Mouse (Mus musculus) liver, adult 2 months (tissue): ENCODE results near the gene Prkag2. TPM values are rescaled to one million over a fixed set of nuclear protein-coding genes. Genes with fewer than 3 reads are reported as not detected.
A peak's percentile ranks its signal among the peaks of the same experiment; 100 is the strongest.

ENCODE experiments used
- DNase-seq: peaks from one replicate; pipeline ENCODE4 v3.0.0-alpha.2; 2011; ENCODE audit warnings: low read depth, low spot score; ENCODE audit errors: extremely low read depth
- H3K27ac ChIP-seq: fragments of 200-500 bp; replicated peaks from 2 replicates; pipeline ENCODE4 v1.5.1; 2012; ENCODE audit warnings: low read depth, mild to moderate bottlenecking, control low read depth, inconsistent platforms, low read length; ENCODE audit not compliant: insufficient read depth
- H3K27me3 ChIP-seq: fragments of 200-500 bp; 2 replicates; pipeline ENCODE4 v1.6.1; 2012; ENCODE audit warnings: mild to moderate bottlenecking, moderate library complexity, low read length, inconsistent platforms; ENCODE audit not compliant: control insufficient read depth, insufficient read depth
- H3K36me3 ChIP-seq: fragments of 200-500 bp; 2 replicates; pipeline ENCODE4 v1.6.1; 2012; ENCODE audit warnings: low read length, inconsistent platforms; ENCODE audit not compliant: control insufficient read depth, insufficient read depth
- H3K4me1 ChIP-seq: fragments of 200-500 bp; 2 replicates; pipeline ENCODE4 v1.6.1; 2011; ENCODE audit warnings: low read length; ENCODE audit not compliant: control insufficient read depth, insufficient read depth
- H3K4me3 ChIP-seq: fragments of 200-500 bp; 2 replicates; pipeline ENCODE4 v1.5.1; 2011; ENCODE audit warnings: low read depth, mild to moderate bottlenecking, control low read depth, low read length, moderate library complexity; ENCODE audit not compliant: insufficient read depth
- H3K79me2 ChIP-seq: fragments of 200-500 bp; 2 replicates; pipeline ENCODE4 v1.6.1; 2012; ENCODE audit warnings: inconsistent platforms, mild to moderate bottlenecking, low read length, moderate library complexity; ENCODE audit not compliant: control insufficient read depth, insufficient read depth
- H3K9ac ChIP-seq: fragments of 200-500 bp; 2 replicates; pipeline ENCODE4 v1.6.1; 2012; ENCODE audit warnings: low read depth, mild to moderate bottlenecking, control low read depth, inconsistent platforms, low read length
- CTCF ChIP-seq: fragments of 200-500 bp; IDR thresholded peaks from 2 replicates; pipeline ENCODE4 v1.5.1; 2011; ENCODE audit warnings: low read depth, low read length, control low read depth
- POLR2A ChIP-seq: fragments of 200-500 bp; IDR thresholded peaks from 2 replicates; pipeline ENCODE4 v1.6.1; 2011; ENCODE audit warnings: low read length, control low read depth; ENCODE audit not compliant: insufficient read depth; ENCODE audit errors: extremely low read depth
- WGBS: fragments of 180-500 bp; shearing (Covaris S2); methylation state at CpG from one replicate; pipeline ENCODE4 v1.1.7; 2018; 5-methylcytosine and 5-hydroxymethylcytosine counted together
- polyA plus RNA-seq: library from polyadenylated mRNA; depleted of rRNA; stranded (reverse); fragments of >200 nt; gene quantifications from 2 replicates; pipeline ENCODE4 v1.2.3, GENCODE M21; 2012
- total RNA-seq: library from RNA; depleted of rRNA; stranded (reverse); fragments of >200 nt; gene quantifications from 2 replicates; pipeline ENCODE4 v1.2.3, GENCODE M21; 2014

Prkag2 gene
- total and polyA plus RNA-seq, 2 experiments = 14.8 to 21.1 TPM

DNA sequence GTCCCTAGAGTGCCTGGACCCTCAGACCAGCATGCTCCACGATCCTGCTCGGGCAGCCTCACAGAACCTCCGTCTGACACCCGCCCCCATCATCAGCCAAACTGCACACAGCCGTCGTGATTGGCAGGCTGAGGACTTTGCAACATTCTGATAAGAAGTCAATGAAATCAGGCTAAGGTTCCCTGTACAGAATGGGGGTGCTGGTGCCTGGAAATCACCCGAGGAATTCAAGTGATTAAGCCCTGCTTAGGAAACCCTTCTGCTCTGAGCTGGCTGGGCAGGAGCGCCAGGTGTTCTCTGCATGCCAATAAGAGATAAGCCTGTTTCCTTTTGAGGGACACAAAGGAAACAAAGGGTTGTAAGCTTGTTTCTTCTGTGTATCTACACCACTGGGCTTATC is 131.7 kb downstream of the Prkag2 start:
- Histone ChIP-seq H3K27ac (peak overlapping the region; percentile 34), H3K27me3 (no peaks in the 10 kb centered on the region), H3K4me3 (no peak overlapping the region), H3K36me3 (no peaks in the 10 kb centered on the region), H3K4me1 (peaks cover 26% of the 10 kb centered on the region), H3K79me2 (peaks cover 7% of the 10 kb centered on the region; the same call in 1 of the 2 replicates), H3K9ac (no peak overlapping the region)
- 11% methylated on average over 8 of the region's 8 CpGs for WGBS
- DNase-seq = peak; percentile 78
- no peak for TF ChIP-seq CTCF
- no peak for TF ChIP-seq POLR2A

DNA sequence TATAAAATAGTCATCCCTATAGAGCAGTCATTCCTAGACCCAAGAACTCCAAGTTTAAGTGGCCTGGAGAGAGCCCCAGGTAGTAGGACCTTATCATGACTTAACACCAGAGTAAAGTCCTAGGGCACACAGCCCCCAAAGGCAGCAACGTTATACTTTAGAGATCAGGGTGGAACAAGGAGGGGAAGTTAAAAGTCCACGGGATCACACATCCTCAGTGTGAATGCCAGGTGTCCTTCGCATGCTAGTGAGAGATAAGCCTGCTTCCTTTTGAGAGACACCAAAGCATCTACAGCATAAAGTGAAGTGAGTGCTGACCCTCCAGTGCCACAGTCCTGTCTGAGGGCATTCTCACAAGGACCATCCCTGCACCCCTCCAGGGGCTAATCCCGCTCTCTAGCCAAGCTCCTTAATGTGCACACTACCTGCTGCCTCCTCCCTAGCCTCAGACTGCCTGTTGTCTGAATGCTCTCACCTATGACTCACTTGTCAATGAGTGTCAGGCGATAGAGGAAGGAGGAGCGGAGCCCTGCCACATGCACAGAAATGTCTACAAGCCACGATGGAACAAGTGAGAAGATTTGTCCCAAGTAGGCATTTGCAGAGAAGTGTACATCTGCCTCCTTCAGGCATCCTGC is 132.4 kb downstream of the Prkag2 start:
- Histone ChIP-seq H3K79me2 (peaks cover 11% of the 10 kb centered on the region; the same call in 1 of the 2 replicates), H3K36me3 (no peaks in the 10 kb centered on the region), H3K9ac (no peak overlapping the region), H3K4me3 (no peak overlapping the region), H3K27ac (no peak overlapping the region), H3K4me1 (peaks cover 26% of the 10 kb centered on the region), H3K27me3 (no peaks in the 10 kb centered on the region)
- TF ChIP-seq POLR2A (no peak), CTCF (no peak)
- WGBS = 54% methylated on average over 7 of the region's 7 CpGs
- DNase-seq = no peak

DNA sequence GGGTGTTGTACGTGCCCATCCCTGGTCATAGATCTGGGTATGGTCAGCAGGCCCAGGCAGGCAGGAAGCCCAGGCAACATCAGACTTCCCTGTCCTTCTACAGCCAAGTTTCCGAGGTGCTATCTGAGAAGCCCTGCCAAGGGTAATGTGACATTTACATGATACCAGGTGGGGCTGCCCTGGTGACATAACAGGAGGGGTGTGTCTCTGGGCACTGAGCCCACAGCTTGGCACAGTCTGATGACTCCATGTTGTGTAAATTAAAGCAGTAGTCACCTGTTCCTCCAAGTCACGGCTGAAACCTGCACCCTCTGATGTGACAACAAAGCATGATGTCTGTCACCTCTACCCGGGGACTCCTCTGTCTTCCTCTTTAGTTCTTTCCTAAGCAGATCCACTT is 136.7 kb downstream of the Prkag2 start:
- Histone ChIP-seq H3K4me3 (no peak overlapping the region), H3K4me1 (peaks cover 15% of the 10 kb centered on the region), H3K36me3 (no peaks in the 10 kb centered on the region), H3K27me3 (no peaks in the 10 kb centered on the region), H3K79me2 (peaks cover 19% of the 10 kb centered on the region; the same call in 1 of the 2 replicates), H3K27ac (no peak overlapping the region), H3K9ac (no peak overlapping the region)
- WGBS = 17% methylated on average over 4 of the region's 4 CpGs
- TF ChIP-seq POLR2A (no peak), CTCF (no peak)
- DNase-seq = peak; percentile 74

DNA sequence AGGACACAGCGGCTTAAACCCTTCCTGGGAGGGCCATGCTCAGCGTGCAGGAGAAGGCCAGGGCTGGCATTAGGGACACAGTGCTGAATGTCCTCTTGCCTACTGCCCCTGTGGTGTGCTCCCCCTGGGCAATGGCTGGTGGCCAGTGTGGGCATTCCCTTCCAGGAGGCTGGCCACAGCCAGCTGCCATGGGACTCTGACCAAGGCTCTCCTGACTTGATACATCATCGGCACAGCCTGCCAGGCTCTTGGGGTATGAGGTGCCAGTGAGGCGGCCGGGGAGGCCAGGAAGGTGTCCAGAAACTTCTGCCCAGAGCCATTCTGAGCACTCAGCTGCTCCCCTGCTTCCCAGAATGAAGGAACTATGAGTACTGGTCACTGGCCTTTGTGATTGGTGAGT is 139.7 kb downstream of the Prkag2 start:
- peaks cover 8% of the 10 kb centered on the region for H3K4me1 ChIP-seq
- no peak overlapping the region for H3K9ac ChIP-seq
- peak; percentile 87 for DNase-seq
- WGBS = 26% methylated on average over 5 of the region's 5 CpGs
- no peaks in the 10 kb centered on the region for H3K36me3 ChIP-seq
- H3K27ac ChIP-seq = peak overlapping the region; percentile 7; the same call in 1 of the 2 replicates
- peaks cover 17% of the 10 kb centered on the region; the same call in 1 of the 2 replicates for H3K79me2 ChIP-seq
- no peak for TF ChIP-seq POLR2A
- no peak for TF ChIP-seq CTCF
- H3K27me3 ChIP-seq = no peaks in the 10 kb centered on the region
- H3K4me3 ChIP-seq = no peak overlapping the region

DNA sequence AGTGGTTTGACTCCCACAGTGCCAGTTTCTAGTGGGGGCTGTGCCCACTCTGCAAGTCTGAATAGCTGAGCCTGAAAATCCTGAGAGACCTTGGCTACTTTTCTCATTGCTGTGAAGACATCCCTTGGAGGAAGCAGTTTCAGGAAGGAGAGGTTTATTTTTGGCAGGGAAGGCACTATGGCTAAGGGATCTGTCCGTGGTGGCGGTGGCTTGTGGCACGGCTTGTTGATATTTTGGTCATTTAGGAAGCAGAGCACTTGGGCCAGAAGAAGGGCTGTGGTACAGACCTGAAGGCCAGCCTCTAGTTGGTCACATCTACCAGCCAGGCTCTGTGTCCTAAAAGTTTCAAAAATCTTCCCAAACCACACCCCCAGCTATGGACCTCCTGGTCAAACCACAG is 140.7 kb downstream of the Prkag2 start:
- Histone ChIP-seq H3K79me2 (peaks cover 17% of the 10 kb centered on the region; the same call in 1 of the 2 replicates), H3K9ac (no peak overlapping the region), H3K27ac (no peak overlapping the region), H3K36me3 (no peaks in the 10 kb centered on the region), H3K4me1 (peaks cover 8% of the 10 kb centered on the region), H3K27me3 (no peaks in the 10 kb centered on the region), H3K4me3 (no peak overlapping the region)
- TF ChIP-seq CTCF = no peak
- no peak for TF ChIP-seq POLR2A
- WGBS = 77% methylated on average over 3 of the region's 3 CpGs
- DNase-seq = no peak

DNA sequence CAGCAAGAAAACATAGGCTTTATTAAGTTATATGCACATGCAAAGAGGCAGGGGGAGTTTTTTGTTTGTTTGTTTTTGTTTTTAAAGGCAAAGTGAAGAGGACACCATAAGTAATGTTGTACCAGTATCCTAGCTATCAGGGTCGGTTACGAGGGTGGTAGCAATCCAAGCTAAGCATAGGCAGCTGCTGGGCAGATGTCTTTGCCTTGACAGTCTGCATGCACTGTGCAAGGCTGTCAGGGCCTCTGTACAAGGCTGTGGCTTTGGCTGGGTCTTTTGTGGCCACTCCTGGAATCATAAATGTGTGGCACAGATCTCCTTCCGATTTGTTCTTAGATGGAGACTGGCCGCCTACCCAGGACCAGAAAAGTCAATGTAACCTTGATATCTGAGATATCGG is 141.8 kb downstream of the Prkag2 start:
- peaks cover 17% of the 10 kb centered on the region; the same call in 1 of the 2 replicates for H3K79me2 ChIP-seq
- no peak overlapping the region for H3K9ac ChIP-seq
- no peaks in the 10 kb centered on the region for H3K27me3 ChIP-seq
- peaks cover 9% of the 10 kb centered on the region for H3K4me1 ChIP-seq
- no peak overlapping the region for H3K4me3 ChIP-seq
- no peaks in the 10 kb centered on the region for H3K36me3 ChIP-seq
- 88% methylated on average over 5 of the region's 5 CpGs for WGBS
- no peak overlapping the region for H3K27ac ChIP-seq
- TF ChIP-seq POLR2A (no peak), CTCF (no peak)
- no peak for DNase-seq
